Mouse (Mus musculus) left cerebral cortex, adult 2 months (tissue): ENCODE results near the gene Smyd3. TPM values are rescaled to one million over a fixed set of nuclear protein-coding genes. Genes with fewer than 3 reads are reported as not detected.
A peak's percentile ranks its signal among the peaks of the same experiment; 100 is the strongest.

Experiments
- DNase-seq, 2 experiments: peaks; one replicate each; pipeline ENCODE4 v3.0.0; 2021 to 2022; ENCODE audit warnings: low spot score in 2 of 2, mixed read lengths in 1 of 2; ENCODE audit errors: extremely low spot score in 1 of 2
- H3K27ac ChIP-seq: fragments of 200-600 bp; 2 replicates; pipeline ENCODE4 v1.8.1; 2022
- H3K4me3 ChIP-seq: fragments of 200-600 bp; 2 replicates; pipeline ENCODE4 v1.8.1; 2022
- CTCF ChIP-seq: fragments of 200-600 bp; IDR thresholded peaks from 2 replicates; pipeline ENCODE4 v1.8.1; 2022; ENCODE audit warnings: antibody characterized with exemption, mild to moderate bottlenecking, moderate library complexity
- intact Hi-C: fragments of 180-260 bp; cut with DNase I; formaldehyde crosslinking; loops from one replicate; pipeline ENCODE4 v1.15.1; 2025
- total RNA-seq, 2 experiments: library from RNA; stranded (reverse); gene quantifications; 2 replicates each; pipeline ENCODE4 v1.2.3; 2021

Gene Smyd3
- total RNA-seq, 2 experiments from 2014 or later: 25.0 to 25.6 TPM

DNA sequence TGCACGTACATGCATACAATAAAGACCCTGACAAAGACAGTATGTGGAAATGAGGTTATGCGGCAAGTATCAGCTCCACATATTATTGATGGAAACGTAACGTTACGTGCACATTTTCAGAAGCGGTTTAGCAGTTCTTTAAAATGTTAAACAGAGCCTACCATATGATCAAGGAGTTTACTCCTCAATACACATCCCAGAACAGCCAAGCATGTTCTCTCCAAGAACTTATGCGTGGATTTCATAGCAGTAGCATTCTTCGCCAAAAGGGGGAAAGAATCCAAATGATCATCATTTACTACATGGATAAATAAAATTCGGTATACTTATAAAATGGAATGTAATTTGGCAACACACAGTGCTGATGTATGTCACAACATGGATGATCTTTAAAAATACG, 500.4 kb downstream of the Smyd3 start:
- intact Hi-C loops: no loop called here
- Histone ChIP-seq H3K27ac (no peak overlapping the region), H3K4me3 (no peak overlapping the region)
- no peak for TF ChIP-seq CTCF
- no peak for DNase-seq

DNA sequence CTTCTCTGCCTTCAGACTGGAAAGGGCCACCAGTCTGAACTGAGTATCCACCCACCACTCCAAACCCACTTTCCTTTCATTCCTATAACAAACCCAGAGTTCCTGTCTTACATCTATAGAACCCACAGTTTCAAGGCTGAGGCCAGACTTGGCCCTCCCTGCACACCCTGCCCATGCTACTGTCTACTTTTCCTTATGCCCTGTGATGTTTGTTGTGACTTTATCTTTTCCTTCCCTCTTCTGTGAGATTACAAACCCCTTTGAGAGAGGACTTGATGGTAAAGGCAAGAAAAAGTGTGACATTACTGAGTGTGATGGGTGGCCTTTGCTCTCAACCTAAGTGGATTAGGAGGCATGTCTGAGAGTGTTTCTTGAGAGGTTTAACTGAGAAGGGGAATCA, 504.8 kb downstream of the Smyd3 start:
- no peak for TF ChIP-seq CTCF
- no peak for DNase-seq
- intact Hi-C loops: no loop called here
- Histone ChIP-seq H3K4me3 (no peak overlapping the region), H3K27ac (no peak overlapping the region)

DNA sequence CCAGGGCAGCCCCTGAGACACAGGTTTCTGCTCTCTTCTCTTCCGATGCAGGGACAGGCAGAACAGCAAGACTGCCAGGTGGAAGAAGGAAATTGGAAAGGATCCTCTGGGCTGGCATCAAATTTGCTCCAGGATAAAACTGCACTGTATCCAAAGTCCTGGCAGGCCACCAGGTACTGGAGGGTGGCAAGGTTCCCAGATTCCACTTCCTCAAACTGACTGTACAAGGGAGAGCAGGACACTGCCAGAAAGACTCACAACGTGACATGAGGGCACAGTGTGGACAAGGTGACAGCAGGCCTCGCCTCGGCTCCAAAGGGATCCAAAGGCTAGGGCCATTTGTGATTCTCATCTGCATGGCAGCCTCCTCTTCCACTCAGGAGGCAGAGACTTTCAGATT, 505.6 kb downstream of the Smyd3 start:
- no peak for TF ChIP-seq CTCF
- DNase-seq: peak; percentile 20 to 36
- Histone ChIP-seq H3K4me3 (no peak overlapping the region), H3K27ac (no peak overlapping the region)
- intact Hi-C loops: no loop called here

DNA sequence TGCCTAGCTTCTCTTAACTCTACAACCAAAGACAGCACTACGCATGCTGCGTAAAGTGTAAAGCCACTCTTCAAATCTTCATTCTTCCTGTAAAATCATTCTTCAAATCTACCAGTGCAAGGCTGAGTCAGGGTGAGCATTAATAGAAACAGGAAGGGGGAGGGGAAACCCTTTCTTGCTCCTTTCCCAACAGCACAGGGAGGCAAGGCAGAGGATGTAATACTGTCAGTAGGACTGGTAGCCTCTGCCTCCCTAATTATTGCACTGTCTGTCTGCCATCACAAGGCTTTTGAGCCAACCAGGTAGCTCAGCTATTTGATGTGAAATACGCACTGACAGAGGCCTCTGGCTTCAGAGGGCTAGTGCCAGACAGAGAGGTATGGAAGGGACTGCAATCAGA, 507.1 kb downstream of the Smyd3 start:
- Histone ChIP-seq H3K27ac (no peak overlapping the region), H3K4me3 (no peak overlapping the region)
- no peak for DNase-seq
- no peak for TF ChIP-seq CTCF
- intact Hi-C loops: no loop called here

DNA sequence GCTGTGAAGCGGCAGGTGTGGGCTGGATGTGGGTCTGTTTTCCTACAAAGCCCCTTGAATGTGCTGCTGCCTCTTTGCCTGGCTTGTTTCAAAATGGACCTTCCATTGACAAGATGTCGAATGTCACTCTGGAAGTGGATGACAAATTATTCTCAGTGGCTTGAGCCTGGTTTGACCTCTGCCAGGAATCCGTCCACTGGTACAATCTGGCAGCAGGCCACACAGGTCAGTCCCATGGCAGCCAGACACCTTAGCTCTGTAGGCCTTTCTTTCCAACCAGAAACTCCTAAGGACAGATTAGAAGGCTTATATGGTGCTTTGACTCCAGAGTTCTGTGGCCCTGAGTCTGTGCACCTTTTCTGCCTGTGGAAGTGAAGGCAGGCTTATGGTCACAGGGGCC, 507.9 kb downstream of the Smyd3 start:
- DNase-seq: no peak
- Histone ChIP-seq H3K4me3 (no peak overlapping the region), H3K27ac (no peak overlapping the region)
- intact Hi-C loops: no loop called here
- no peak for TF ChIP-seq CTCF

DNA sequence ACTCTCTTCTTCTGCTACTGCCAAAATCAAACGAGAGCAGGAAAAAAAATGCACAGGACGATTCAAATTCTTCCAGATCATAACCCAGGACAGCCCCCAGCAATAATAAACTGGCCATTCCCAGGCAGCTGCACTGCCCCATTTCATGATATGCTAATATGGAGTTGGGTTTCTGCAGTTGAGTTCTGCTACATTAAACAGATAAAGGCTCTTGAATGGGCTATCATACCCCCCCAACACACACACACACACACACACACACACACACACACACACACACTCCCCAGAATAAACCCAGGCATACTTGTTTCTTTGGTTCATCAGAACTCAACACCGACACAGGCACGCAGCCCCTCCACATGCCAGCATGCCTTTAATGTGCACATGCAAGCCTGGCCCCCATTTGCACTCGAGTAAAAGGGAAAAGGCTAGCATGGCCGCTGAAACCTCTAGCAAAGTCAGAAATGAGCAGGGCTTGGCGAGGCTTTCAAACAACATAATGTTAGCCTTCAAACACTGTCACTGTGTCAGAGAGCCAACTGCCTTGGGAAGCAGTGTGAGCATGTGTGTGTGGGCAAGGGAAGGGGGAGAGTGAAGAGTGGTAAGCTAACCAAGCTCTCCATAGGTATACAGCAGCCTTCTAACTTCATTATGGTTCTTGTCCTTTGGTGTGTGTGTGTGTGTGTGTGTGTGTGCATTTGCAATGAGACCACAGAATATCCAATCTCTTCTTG, 513.5 kb downstream of the Smyd3 start:
- Histone ChIP-seq H3K4me3 (no peak overlapping the region), H3K27ac (no peak overlapping the region)
- intact Hi-C loops: no loop called here
- no peak for TF ChIP-seq CTCF
- no peak for DNase-seq

DNA sequence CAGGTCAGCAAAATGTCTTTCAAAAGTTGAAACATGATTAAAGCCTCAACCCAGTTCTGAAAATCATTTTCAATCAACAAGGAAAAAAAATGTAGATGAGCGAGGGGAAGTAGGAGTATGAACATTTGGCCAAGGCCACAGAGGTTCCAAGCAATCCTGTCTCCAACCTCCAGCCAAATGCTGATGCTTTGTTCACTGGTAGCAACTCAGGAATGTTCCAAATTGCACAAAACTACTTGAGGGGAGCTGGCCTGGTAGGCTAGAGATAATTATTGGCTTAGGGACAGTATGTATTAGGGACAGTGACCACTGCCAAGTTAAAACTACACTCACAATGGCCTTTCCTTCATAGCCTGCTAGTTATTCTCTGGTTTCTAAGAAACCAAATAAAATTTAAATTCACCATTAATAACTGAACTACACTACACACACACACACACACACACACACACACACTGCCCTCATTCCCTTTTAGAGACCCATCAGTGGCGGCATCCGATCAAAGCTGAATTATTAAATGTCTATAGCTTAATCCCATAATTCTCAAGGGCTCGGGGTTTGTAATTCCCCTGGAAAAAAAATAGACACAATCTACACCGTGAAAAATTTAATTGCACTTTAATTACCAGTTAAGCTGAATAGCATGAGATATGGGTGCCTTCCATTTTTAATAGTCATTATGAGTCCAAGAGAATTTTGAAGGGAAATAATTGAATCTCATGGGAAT, 514.3 kb downstream of the Smyd3 start:
- intact Hi-C loops: no loop called here
- no peak for TF ChIP-seq CTCF
- H3K4me3 ChIP-seq: no peak overlapping the region
- H3K27ac ChIP-seq: no peak overlapping the region
- no peak for DNase-seq

DNA sequence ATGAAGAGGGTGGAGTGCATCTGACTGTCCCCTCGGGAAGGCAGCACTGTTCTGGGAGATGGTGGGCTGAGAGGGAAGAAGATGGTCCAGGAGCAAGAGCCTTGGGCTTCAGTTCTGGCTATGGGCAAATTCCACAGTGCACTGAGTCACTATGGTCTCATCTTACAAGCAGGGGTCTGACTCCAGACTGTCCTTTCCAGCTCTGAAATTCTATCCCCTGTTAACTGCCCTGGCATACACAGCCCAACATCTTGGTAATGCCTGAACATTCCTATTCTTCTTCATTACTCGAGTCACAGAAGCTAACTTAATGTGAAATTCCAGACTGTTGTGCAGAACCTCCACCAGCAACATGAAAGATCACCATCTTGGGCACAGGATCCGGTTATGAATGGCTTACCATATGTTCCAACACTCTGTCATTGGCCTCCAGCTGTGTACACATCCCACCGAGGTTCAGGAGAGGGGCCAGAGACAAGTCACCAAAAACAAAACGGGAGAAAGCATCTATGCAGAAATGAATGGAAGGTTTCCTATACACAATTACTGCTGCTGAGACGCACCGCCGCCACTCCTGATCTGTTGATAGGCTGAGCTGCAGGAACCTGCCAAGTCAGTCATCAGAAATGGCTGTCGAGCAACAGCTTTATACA, 517.8 kb downstream of the Smyd3 start:
- Histone ChIP-seq H3K4me3 (no peak overlapping the region), H3K27ac (no peak overlapping the region)
- no peak for DNase-seq
- intact Hi-C loops: no loop called here
- no peak for TF ChIP-seq CTCF

DNA sequence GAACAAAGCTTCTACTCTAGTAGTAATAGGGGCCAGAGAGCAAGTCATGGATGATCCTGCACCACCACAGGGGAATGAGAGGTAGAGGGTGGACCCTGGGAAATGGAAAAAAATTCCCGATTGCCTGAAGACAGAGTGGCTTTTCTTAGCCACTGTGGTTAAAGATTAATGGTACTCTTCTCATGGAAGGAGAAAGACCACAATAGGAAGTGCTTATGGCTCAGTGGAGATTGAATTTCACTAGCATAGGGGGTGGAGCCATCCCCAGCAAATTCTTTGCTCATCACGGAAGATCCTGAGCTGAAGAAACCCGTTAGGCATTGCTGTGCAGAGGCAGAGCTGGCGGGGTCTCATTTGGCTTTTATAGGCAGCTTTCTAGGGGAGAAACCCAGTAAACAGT, 520.0 kb downstream of the Smyd3 start:
- intact Hi-C loops: no loop called here
- H3K4me3 ChIP-seq: no peak overlapping the region
- no peak for DNase-seq
- TF ChIP-seq CTCF: no peak
- H3K27ac ChIP-seq: no peak overlapping the region

DNA sequence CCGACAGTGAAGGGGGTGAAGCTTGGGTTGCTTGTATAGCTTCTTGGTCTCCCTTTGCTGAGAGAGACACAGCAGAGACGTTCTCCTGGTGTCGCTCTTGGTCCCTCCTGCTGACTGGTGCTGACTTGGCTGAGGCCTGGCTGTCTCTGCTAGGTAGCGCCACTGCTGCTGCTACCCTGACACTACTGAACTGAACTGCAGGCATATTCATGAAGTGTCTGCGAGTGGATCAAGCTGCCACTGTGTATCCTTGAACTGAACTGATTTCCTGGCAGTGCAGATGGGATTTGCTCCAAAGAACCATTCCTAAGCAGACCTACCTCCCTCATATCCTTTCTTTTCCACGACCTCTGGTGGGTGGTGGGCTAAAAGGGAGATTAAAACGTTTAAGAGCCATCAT, 523.6 kb downstream of the Smyd3 start:
- H3K4me3 ChIP-seq: no peak overlapping the region
- no peak overlapping the region for H3K27ac ChIP-seq
- no peak for DNase-seq
- intact Hi-C loops: no loop called here
- no peak for TF ChIP-seq CTCF

DNA sequence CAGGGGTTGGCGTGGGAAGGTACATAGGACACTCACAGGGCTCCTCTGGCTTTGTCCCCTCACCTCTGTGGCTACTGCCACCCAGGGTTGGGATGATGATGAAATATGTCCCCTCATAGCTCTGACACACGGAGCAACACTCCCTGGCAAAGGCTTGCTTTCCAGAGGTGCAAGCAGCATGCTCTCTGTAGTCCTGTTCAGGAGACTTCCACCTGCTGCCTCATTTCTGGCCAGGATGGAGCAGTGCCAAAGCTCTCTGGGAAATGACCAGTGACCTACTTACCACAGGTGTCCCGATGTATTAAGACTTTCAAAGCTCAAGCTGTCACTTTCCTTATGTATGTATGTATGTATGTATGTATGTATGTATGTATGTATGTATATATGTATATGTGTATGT, 525.3 kb downstream of the Smyd3 start:
- no peak overlapping the region for H3K4me3 ChIP-seq
- intact Hi-C loops: no loop called here
- H3K27ac ChIP-seq: no peak overlapping the region
- no peak for TF ChIP-seq CTCF
- DNase-seq: no peak

DNA sequence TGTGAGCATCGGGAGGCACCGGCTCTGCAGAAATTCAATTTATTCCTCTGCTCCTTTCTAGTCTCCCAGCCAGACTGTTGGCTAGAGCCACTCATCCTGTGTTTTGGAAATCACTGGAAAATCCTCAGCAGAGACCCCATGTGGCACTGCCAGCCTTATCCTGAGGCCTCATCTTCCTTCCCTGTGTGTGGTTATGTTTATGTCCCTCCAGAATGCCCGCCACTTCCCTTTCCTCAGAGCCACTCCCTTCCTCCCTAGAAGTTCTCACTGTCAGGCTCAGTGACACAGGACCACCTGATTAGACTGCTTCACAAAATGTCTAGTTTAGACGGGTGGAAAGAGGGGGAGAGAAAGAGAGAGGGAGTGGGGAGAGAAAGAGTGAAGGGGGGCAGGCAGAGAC, 526.4 kb downstream of the Smyd3 start:
- no peak for TF ChIP-seq CTCF
- Histone ChIP-seq H3K27ac (no peak overlapping the region), H3K4me3 (no peak overlapping the region)
- no peak for DNase-seq
- intact Hi-C loops: no loop called here
